Mouse (Mus musculus) kidney, adult 2 months (tissue): Measurements from ENCODE around the gene Gm37240. TPM values are rescaled to one million over a fixed set of nuclear protein-coding genes. Genes with fewer than 3 reads are reported as not detected.
A peak's percentile ranks its signal among the peaks of the same experiment; 100 is the strongest.

Experiments
- DNase-seq: peaks from one replicate; pipeline ENCODE4 v3.0.0; 2021
- H3K27ac ChIP-seq: fragments of 200-500 bp; 2 replicates; pipeline ENCODE4 v1.5.1; 2012; ENCODE audit warnings: low read depth, low read length, control low read depth, inconsistent platforms; ENCODE audit not compliant: insufficient read depth
- H3K27me3 ChIP-seq: fragments of 200-500 bp; replicated peaks from 2 replicates; pipeline ENCODE4 v1.6.1; 2012; ENCODE audit warnings: mild to moderate bottlenecking, moderate library complexity, low read length, inconsistent platforms; ENCODE audit not compliant: control insufficient read depth, insufficient read depth
- H3K36me3 ChIP-seq: fragments of 200-500 bp; 2 replicates; pipeline ENCODE4 v1.6.1; 2012; ENCODE audit warnings: mild to moderate bottlenecking, moderate library complexity, low read length, inconsistent platforms; ENCODE audit not compliant: control insufficient read depth, insufficient read depth
- H3K4me1 ChIP-seq: fragments of 200-500 bp; 2 replicates; pipeline ENCODE4 v1.6.1; 2011; ENCODE audit warnings: low read length; ENCODE audit not compliant: control insufficient read depth, insufficient read depth
- H3K4me3 ChIP-seq: fragments of 200-500 bp; 2 replicates; pipeline ENCODE4 v1.5.1; 2011; ENCODE audit warnings: mild to moderate bottlenecking, low read depth, low read length, control low read depth; ENCODE audit not compliant: insufficient read depth
- CTCF ChIP-seq: fragments of 200-500 bp; conservative IDR thresholded peaks from 2 replicates; pipeline ENCODE4 v1.5.1; 2011; ENCODE audit warnings: low read depth, mild to moderate bottlenecking, control low read depth, low read length, moderate library complexity, mixed read lengths; ENCODE audit not compliant: insufficient read depth, insufficient read length
- POLR2A ChIP-seq: fragments of 200-500 bp; IDR thresholded peaks from one replicate; pipeline ENCODE4 v1.6.1; 2011; ENCODE audit warnings: low read depth, low read length, control low read depth
- WGBS: fragments of 180-500 bp; shearing (Covaris S2); methylation state at CpG from one replicate; pipeline ENCODE4 v1.1.7; 2018; 5-methylcytosine and 5-hydroxymethylcytosine counted together
- polyA plus RNA-seq: library from polyadenylated mRNA; depleted of rRNA; stranded (reverse); fragments of >200 nt; gene quantifications from 2 replicates; pipeline ENCODE4 v1.2.3, GENCODE M21; 2012

The Gm37240 gene
- polyA plus RNA-seq, 1 experiment, result 5.5 TPM

DNA sequence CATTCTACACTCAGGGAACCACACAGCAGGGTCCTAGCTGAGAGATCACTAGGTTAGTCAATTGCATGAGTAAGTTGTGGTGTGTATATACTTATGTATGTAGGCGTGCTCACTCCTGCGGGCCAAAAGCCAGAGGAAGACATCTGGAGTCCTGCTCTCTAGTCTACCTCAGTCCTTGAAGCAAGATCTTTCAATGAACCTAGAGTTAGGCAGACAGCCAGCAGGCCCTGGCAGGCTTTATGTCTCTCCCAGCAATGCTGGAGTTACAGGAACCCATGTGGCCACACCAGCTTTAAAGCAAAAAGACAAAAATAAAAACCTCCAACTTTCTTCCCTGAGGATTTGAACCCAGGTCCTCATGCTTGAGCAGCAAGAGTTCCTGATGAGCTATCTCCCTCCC lies 586.0 kb downstream of the Gm37240 start:
- Histone ChIP-seq H3K27me3 (no peaks in the 10 kb centered on the region), H3K36me3 (no peaks in the 10 kb centered on the region), H3K4me1 (no peaks in the 10 kb centered on the region), H3K4me3 (no peak overlapping the region), H3K27ac (no peak overlapping the region)
- WGBS, result 93% methylated on average over 2 of the region's 2 CpGs
- TF ChIP-seq CTCF (no peak), POLR2A (no peak)
- DNase-seq, result no peak

DNA sequence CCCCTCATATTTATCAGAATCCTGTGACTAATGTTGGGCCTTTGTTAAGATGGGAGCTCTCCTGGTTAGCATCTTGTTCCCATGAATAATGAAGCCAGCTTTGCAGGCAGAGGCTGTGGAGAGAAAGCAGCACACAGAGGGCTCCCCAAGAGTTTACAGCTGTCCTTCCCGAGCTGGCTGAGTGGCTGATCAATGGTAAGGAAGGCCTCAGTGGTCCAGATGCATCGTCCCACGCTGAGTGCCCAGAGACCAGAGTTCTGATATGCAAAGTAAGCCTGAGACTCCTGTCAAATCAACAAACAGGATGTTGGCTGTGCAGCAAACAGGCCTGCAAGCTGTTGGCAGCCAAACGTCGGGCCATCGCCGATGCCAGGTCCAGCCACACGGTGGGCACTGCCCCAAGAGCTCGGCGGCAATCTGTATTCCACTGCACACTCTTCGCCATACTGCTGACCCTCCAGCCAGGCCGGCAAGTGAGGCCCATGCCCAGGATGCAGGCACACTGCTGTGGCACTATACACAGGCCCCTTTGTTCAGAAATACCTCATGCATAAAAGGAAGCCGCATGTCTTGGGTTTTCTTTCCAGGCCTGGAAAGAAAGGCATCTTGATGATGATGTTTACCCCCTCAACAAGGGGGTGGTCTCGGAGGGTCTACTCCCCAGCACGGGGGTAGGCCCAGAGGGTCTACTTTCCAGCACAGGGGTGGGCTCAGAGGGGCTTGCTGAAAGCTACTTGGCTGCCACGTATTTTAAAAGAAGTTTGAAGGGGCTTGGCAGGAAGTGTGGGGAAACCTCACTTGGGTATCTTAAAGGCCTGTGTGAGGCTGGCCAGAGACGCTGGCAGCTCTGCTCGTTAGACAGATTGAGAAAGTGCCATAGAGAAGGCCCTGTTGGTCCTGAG lies 587.4 kb downstream of the Gm37240 start:
- no peak for DNase-seq
- Histone ChIP-seq H3K27ac (no peak overlapping the region), H3K4me1 (no peaks in the 10 kb centered on the region), H3K36me3 (no peaks in the 10 kb centered on the region), H3K4me3 (no peak overlapping the region), H3K27me3 (no peaks in the 10 kb centered on the region)
- WGBS, result 83% methylated on average over 18 of the region's 18 CpGs
- TF ChIP-seq CTCF (no peak), POLR2A (no peak)

DNA sequence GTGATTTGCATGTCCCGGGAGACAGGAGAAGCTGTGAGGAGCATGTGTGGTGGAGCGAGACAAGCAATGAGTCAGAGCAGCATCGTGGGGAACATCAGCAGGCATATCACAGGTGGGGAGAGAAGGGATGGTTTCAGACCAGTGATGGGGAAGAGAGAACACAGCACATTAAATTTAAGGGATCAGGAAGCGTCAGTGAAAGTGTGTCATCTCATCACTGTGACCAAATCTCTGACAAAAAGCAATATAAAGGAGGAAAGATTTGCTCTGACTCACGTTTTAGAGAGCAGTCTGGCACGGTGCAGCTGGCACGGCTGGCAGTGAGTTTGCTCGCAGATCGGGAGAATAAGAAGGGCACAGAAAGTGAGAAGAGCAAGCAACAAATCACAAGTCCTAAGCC lies 592.1 kb downstream of the Gm37240 start:
- DNase-seq, result no peak
- H3K27ac ChIP-seq, result no peak overlapping the region
- no peaks in the 10 kb centered on the region for H3K36me3 ChIP-seq
- no peaks in the 10 kb centered on the region for H3K4me1 ChIP-seq
- H3K4me3 ChIP-seq, result no peak overlapping the region
- WGBS, result 58% methylated on average over 9 of the region's 9 CpGs
- no peaks in the 10 kb centered on the region for H3K27me3 ChIP-seq
- no peak for TF ChIP-seq CTCF
- TF ChIP-seq POLR2A, result no peak

DNA sequence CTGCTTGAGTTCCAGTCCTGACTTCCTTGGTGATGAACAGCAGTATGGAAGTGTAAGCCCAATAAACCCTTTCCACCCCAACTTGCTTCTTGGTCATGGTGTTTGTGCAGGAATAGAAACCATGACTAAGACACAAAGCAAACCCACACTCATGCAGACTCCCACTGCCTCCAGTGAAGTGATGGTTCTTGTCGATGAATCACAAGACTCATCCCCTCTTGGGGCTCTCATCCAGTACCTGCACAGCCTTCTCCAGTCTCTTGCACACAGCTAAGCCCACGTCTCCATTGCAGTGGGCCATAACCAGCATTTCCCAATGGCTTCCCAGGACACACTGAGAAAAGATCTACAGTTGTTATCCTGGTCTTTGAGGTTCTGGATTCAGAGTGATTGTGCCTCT lies 599.7 kb downstream of the Gm37240 start:
- Histone ChIP-seq H3K27ac (no peak overlapping the region), H3K4me1 (no peaks in the 10 kb centered on the region), H3K27me3 (no peaks in the 10 kb centered on the region), H3K36me3 (no peaks in the 10 kb centered on the region), H3K4me3 (no peak overlapping the region)
- TF ChIP-seq POLR2A (no peak), CTCF (no peak)
- no peak for DNase-seq
- 65% methylated on average over 2 of the region's 2 CpGs for WGBS

DNA sequence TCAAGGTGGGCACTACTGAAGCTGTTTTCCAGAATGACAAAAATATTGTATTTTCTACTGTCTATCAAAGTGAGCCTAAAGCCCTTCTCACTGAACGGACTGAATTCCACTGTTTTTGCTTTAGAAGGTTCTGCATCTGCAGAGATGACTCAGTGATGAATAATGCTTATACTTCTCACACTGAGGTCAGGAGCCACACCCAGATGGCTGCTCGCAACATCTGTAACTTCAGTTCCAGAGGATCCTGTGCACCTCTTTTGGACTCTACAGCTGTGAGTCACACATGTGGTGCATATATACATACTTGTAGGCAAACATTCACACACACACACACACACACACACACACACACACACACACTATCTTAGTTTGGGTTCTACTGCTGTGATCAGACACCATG lies 602.8 kb downstream of the Gm37240 start:
- H3K4me1 ChIP-seq, result no peaks in the 10 kb centered on the region
- no peak for TF ChIP-seq POLR2A
- TF ChIP-seq CTCF, result no peak
- no peak for DNase-seq
- H3K27me3 ChIP-seq, result no peaks in the 10 kb centered on the region
- no peak overlapping the region for H3K4me3 ChIP-seq
- no peak overlapping the region for H3K27ac ChIP-seq
- no peaks in the 10 kb centered on the region for H3K36me3 ChIP-seq
- WGBS, result 87% methylated on average over 2 of the region's 2 CpGs

GRCm38 (mm10) chr3:85282816-85283215 lies 604.5 kb downstream of the Gm37240 start:
- H3K27ac ChIP-seq, result no peak overlapping the region
- DNase-seq, result no peak
- no peaks in the 10 kb centered on the region for H3K4me1 ChIP-seq
- no peaks in the 10 kb centered on the region for H3K36me3 ChIP-seq
- WGBS, result 83% methylated on average over 5 of the region's 5 CpGs
- H3K27me3 ChIP-seq, result no peaks in the 10 kb centered on the region
- H3K4me3 ChIP-seq, result no peak overlapping the region
- TF ChIP-seq POLR2A (no peak), CTCF (no peak)

DNA sequence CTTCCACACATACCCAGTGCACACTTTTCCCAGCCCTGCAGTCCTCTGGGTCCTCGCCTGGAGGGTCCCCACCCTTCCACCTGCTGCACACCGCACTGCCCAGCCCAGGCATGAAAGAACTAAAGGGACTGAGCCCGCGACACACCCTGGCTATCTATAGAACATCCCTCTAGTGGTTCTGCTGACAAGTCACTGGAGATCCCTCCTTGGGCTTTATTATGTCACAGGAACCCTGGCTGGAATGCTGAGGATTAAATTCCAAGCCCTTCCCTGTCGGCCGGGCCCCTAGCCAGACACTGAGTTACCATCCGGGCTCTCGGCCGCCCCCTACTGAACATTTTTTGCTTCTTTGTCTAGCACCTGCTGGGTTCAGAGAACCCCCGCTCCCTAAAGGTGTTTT lies 612.2 kb downstream of the Gm37240 start:
- 40% methylated on average over 10 of the region's 10 CpGs for WGBS
- H3K27me3 ChIP-seq, result no peaks in the 10 kb centered on the region
- no peak overlapping the region for H3K27ac ChIP-seq
- H3K4me3 ChIP-seq, result no peak overlapping the region
- no peaks in the 10 kb centered on the region for H3K36me3 ChIP-seq
- no peaks in the 10 kb centered on the region for H3K4me1 ChIP-seq
- TF ChIP-seq POLR2A (no peak), CTCF (peak; percentile 42; the same call in 1 of the 2 replicates)
- DNase-seq, result peak; percentile 37
